Mouse (Mus musculus): ENCODE data around the gene Bcl11a.

Gene Bcl11a

DNA sequence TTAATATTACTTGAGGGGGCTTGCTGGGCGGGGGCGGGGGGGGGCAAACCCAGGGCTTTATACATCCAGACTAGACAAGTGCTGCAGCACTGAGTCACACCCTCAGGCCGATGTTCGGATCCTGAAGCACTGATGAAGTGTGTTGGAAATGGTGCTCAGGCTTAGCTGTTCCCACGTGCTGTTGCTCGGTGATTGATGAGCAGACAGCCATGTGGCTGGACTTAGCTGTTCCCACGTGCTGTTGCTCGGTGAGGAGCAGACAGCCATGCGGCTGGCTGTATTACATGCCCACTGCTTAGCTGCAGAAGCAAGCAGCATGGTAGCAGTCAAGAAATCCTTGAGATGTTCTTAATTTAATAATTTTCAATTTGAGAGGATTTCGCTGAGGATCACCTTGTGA lies 75.2 kb downstream of the Bcl11a start:
- DNase-seq (ENCODE audit: low read depth, low spot score): no peak

DNA sequence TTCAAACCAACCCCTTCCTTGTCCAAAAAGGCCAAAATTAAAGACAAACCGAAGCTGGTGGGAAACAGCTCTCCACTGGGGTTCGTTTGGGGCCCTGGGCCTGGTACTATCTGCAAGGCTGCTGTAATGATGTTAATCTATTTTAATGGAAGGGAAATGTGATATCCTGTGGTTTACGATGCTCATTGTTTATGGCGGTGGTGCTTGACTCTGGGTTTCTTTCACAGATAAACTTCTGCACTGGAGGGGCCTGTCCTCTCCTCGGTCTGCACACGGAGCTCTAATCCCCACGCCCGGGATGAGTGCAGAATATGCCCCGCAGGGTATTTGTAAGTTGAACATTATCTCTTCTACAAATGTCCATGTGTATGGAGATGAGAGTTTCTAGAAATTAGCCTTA lies 80.2 kb downstream of the Bcl11a start:
- DNase-seq (ENCODE audit: low read depth, low spot score): no peak

DNA sequence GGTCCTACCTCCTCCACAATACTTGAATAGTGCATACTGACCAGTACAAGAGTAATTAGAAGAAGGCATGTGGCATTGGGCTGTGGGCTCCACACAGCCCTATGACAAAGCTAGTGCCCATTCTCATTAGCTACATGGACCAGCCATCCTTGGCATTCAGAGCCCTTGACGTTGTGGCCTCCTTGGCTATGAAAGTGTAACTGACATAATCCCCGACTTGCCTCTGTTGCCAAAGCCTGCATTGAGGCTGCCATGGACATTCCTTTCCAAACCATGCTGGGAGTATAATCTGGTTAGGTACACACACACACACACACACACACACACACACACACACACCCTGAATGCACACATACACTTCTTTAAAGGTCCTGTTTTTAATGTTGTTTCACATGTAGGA lies 81.8 kb downstream of the Bcl11a start:
- no peak for DNase-seq (ENCODE audit: low read depth, low spot score)

DNA sequence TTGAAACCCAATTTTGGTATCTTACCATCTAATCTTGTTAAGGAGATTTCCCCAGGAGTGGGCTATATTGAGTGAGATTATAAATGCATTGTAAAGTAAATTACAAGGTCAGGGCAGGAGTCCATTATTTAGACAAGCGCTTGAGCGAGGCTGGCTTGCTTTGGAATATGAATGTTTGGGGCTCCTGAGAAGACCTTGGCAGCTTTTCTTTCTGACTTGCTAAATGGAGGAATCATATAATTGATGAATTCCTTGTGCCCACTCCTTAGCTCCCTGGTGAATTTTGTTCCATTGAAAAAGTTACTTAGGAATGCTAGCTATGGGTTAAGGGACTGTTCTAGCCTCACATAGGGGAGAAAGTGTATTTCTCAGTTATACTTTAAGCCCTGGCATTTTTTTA lies 83.6 kb downstream of the Bcl11a start:
- DNase-seq (ENCODE audit: low read depth, low spot score): no peak

DNA sequence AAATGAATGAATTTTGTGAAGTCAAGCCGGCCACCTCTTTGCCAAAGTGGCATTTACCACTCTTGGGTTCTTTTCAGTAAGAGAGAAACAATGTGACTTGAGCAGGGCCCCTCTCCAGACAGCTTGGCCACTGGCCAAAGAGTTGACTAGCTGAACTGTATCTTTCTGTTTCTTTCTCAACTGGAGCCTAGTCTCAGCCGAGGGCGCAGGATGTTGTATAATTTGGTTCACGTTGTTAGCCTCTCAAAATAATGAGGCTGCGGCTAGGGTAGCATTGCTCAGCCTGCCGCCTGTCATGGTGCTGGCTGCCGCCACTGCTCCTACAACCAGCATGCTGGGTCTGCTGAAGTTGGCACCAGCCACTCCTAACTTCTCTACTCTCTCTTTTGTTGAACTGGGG lies 84.2 kb downstream of the Bcl11a start:
- DNase-seq (ENCODE audit: low read depth, low spot score): no peak

DNA sequence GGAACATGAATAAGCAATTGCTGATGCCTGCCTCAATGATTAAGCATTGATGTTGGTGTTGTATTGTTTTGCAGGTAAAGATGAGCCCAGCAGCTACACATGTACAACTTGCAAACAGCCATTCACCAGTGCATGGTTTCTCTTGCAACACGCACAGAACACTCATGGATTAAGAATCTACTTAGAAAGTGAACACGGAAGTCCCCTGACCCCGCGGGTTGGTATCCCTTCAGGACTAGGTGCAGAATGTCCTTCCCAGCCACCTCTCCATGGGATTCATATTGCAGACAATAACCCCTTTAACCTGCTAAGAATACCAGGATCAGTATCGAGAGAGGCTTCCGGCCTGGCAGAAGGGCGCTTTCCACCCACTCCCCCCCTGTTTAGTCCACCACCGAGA lies 85.2 kb downstream of the Bcl11a start:
- DNase-seq (ENCODE audit: low read depth, low spot score): no peak

DNA sequence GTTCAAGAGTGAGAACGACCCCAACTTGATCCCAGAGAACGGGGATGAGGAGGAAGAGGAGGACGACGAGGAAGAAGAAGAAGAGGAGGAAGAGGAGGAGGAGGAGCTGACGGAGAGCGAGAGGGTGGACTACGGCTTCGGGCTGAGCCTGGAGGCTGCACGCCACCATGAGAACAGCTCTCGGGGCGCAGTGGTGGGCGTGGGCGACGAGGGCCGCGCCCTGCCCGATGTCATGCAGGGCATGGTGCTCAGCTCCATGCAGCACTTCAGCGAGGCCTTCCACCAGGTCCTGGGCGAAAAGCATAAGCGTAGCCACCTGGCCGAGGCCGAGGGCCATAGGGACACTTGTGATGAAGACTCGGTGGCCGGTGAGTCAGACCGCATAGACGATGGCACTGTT lies 86.2 kb downstream of the Bcl11a start:
- DNase-seq (ENCODE audit: low read depth, low spot score): no peak

DNA sequence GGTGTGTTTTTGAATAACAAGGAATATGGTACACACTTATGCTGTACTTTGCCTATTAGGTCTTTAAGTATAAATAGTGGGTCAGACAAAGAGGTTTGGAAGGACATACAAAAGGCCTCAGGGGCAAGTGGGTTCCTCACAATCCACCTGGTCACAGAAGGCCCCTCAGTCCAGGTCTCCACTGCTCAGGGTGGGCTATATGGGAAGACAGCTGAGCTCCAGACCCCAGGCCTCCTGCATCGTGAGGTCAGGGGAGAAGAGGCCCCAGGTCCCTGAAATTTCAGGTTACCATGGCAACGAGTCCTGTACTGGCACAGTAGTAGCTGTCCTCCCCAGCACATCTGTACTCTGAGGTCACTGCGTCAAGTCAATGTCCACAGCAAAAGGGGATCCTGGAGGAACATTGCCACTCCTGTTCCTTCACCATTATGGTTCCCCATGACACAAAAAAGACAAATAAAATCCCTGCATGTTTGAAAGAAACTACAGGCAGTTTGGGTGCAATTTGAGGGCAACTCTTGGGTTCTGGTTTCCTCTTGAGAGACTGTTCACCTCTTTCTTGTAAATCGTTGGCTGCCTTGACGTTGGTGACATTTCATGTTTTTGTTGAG lies 93.9 kb downstream of the Bcl11a start:
- no peak for DNase-seq (ENCODE audit: low read depth, low spot score)

DNA sequence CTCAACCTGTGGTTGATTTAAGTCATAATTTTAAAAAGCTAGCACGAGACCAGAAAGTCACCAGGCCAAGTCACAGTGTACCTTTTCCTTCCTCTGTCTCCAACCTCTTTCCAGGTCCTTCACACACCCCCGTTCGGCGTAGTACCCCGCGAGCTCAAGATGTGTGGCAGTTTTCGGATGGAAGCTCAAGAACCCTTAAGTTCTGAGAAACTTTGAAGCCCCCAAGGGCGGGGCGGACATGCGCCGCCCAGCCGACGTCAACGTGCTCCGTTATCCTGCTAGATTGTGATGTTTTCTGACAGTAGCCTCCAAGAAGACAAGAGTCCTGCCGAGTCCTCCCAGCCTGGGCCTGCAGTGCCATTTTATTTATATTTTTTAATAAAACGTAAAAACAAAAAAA lies 94.7 kb downstream of the Bcl11a start:
- DNase-seq (ENCODE audit: low read depth, low spot score): no peak

DNA sequence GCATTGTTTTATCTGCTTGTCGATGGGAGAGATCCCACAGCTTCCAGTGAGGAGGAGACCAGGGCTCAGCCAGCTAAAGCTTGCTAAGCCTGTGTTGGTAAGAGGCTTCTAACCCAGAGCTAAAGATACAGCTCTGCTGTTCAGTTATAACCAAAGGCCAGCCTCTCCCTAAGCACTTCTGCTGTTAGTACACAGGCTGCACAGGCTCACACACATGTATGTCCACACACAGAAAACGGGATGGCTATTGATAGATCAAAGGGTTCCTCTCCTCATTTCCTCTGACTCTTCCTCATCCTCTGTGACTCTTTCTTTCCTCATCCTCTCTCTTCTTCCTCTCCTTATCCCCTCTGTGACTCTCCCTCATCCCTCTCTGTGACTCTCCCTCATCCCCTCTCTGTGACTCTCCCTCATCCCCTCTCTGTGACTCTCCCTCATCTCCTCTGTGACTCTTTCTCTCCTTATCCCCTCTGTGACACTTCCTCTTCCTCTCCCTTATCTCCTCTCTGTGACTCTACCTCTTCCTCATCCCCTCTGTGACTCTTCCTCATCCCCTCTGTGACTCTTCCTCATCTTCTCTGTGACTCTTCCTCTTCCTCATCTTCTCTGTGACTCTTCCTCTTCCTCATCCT lies 96.4 kb downstream of the Bcl11a start:
- DNase-seq (ENCODE audit: low read depth, low spot score): no peak

DNA sequence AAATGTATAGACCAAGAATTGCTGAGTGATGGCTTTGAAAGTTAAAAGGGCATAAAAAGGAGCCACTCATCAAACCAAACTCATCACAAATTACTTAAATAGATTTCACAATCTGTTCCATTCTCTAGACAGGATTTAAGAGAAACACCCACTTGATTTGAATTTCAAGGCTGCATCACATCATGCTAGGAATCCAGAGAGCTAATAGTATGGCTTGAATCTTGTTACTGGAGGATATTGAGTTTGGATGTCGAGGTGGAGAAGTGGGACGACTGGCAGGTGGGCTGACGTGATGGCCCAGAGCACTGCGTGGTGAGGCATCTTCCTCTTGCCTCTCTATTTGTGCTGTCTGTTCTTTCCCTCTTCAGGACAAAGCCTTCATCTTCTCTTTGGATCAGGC lies 99.6 kb downstream of the Bcl11a start:
- no peak for DNase-seq (ENCODE audit: low read depth, low spot score)

DNA sequence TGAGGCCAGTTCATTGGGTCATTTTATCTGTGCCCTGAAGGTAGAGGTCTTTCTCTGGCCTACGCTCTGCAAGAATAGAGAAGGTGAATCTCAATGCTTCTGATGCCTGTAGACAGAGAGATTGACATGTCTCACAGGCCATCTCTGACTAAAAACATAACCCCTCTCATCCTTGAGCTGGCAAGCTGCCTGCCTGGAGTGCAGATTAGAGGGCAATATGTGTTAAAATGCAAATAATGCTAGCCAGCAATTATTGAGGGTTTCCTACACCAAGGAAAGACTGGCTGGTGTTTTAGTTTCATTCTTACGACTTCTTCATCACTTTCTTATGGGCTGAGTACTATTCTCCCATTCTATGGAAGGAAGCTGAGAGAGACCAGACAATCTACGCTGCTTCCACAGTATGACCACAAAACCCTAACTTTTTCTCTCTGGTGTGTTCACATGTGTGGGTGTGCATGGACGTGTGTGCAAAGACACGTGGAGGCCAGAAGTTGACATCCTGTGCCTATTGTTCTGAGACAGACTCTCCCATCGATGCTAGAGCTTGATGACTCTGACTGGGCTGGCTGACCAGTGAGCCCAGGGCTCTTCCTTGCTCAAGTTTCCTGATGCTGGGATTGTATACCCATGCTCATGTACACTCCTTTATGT lies 101.1 kb downstream of the Bcl11a start:
- DNase-seq (ENCODE audit: low read depth, low spot score): no peak

DNA sequence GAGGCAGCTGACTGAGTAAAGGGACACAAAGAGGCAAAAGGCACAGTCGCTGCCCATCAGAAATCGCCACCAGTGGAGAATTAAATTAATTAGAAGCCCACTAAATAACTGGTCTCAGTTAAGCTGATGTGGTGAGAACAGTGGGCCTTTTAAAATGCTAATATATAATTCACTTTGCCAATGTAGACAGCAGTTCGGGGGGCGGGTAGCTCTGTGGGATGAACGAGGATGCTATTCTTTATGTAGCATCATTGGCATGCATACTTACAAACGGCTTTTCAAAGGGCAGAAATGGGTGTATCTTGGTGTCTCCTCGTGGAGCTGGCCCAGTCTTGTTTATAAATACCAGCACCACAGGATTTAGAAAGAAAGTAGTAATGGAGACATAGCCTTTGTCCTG lies 102.2 kb downstream of the Bcl11a start:
- DNase-seq (ENCODE audit: low read depth, low spot score): no peak

DNA sequence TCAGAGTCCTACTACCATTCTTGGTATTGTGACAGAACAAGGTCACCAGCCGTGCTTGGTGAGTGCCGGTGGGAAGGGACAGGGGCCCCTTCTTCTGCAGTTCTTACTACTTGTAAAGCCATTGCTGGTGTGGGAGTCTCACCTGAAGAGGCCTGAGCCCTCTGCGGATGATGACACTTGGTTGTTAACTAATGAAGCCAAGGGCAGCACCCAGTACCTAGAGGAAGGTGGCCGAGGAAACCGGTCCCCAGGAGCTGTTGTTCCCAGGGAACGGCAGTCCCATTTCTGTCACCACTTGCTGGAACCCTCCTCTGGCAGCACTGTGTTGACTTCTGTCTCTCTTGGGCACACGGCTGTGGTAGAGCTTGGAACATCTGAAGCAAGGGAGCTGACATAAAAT lies 105.6 kb downstream of the Bcl11a start:
- DNase-seq (ENCODE audit: low read depth, low spot score): no peak

DNA sequence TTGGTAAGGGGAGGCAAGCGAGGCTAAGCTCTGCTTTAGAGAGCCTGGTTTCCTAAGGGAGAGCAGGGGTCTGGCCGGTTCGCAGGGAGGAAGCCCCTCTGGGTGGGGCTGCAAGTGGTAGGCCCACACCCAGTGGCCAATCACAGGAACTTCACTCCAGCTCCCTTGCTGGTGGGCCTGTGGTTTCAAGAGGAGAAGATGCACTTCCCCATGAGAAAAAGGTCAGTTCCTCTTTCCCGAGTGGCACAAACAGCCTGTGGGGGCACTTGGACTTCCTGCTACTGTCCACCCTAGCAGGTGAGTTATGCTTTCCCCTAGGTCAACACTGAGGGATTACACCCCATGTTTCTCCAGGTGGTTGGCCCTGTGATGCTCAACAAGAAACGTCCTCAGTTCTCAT lies 107.1 kb downstream of the Bcl11a start:
- no peak for DNase-seq (ENCODE audit: low read depth, low spot score)

DNA sequence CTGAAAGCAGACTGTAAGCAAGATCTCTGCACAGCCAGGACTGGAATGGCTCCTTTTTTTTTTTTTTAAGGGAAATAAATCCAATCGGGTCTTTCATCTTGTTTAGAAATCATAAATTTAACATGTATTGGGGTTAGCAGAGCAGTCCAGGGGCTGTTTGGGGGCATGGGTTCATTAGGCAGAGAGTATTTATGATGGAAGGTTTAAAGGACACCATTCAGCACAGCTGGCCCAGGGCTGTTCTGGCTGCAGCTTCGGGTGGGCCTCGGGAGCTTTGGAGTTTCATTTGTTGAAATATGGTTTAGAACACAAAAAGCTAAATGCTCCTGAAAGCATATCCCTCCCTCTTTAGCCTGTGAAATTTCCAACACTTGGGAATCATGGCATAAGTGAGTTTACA lies 112.6 kb downstream of the Bcl11a start:
- no peak for DNase-seq (ENCODE audit: low read depth, low spot score)

DNA sequence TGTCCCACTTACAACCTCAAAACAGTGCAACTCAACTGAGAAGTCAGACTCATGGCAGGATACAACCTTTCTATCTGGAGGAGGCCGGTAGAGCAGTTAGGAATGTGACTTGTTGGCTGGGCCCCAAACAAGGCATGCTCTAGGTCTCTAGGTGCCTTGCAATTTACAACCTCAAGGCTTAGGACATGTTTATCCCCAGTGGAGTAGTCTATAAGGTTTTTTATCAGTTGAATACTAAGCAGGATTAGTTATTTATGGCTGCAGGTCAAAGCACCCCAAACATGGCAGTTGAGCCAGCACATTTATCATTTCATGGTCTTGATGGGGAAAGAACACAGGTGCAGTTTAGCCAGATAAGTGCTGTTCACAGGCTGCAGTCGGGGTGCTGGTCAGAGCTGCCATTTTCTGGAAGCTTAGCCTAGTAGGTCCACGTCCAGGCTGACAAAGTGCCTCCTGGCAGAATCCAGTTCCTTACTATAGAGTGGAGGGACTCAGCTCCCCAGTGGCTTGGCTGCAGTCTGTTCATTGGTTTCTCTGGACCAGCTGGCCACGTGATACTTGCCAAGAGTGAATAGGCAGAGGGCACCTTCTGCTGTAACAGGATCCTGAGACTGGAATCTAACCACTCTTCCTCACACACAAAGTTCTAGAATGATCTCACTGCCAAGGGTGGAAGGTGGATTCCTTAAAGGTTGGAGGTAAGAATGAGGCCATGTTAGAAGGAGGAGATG lies 118.8 kb downstream of the Bcl11a start:
- no peak for DNase-seq (ENCODE audit: low read depth, low spot score)

DNA sequence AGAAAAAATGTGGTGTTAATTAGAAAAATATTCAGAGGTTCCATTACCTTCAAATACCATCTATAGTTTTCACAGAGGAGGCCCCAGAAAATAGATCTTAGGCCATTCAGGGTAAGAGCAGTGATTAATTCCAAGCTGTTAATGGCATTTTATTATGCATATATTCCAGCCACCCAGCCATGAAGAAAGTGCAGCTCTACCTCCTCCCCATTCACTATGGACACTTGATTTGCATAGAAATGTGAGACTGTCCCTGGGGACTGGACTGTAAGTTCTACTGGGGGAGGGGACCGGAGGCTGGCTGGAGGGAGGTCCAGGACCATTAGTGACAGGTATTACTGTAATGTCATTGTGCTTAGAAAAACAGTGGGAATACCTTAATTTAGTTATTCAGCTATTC lies 119.6 kb downstream of the Bcl11a start:
- no peak for DNase-seq (ENCODE audit: low read depth, low spot score)

DNA sequence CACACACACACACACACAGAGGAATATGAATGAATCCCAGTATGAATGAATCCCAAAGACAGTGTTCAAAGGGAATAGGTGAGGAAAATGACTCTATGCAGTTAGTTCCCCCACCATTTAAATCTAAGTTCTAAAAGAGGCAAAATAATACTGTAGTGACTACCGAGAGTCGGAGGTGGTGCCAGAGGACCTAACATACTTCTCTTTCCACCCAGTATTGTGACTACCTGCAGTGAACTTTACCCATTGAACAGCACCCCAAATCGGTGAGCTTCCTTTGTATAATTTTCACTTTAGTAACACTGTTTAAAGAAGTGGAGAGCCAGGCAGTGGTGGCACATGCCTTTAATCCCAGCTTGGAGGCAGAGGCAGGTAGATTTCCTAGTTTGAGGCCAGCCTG lies 121.7 kb downstream of the Bcl11a start:
- no peak for DNase-seq (ENCODE audit: low read depth, low spot score)

DNA sequence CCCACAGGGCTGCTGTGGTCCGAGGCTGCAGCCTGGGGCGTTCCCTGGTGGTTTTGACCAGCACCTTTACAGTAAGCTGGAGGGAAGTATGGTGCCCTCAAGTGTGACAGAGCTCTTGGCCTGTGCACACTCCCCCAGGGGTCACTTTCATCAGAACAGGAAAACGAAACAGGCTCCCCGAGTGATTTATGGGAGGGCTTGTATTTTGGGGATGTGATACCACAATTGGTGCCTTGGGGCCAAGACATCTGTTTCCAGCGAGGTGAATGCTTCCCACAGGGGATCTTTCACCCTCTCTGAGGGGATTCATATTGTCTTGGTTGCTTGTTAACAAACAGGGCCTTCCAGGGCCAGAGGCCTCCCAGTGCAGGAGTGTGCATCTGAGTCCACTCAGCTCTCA lies 122.5 kb downstream of the Bcl11a start:
- no peak for DNase-seq (ENCODE audit: low read depth, low spot score)

DNA sequence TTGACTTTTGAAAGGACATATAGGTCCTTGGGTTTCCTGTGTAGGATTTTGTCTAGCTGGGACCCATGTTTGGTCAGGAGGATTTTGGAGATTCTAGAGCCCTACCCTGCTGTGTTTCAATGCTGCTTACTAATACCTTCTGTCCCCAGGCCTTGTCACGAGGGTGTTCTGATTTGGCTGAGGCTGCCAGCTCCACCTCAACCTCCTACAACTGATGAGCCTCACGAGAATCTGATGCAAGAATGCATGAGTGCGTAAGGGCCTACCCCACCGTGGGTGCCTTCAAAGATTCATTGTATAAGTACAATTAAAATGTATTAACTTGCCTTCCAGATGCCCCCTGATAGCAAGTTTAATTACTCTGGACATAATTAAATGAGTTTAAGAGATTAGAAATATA lies 123.4 kb downstream of the Bcl11a start:
- DNase-seq (ENCODE audit: low read depth, low spot score): no peak

DNA sequence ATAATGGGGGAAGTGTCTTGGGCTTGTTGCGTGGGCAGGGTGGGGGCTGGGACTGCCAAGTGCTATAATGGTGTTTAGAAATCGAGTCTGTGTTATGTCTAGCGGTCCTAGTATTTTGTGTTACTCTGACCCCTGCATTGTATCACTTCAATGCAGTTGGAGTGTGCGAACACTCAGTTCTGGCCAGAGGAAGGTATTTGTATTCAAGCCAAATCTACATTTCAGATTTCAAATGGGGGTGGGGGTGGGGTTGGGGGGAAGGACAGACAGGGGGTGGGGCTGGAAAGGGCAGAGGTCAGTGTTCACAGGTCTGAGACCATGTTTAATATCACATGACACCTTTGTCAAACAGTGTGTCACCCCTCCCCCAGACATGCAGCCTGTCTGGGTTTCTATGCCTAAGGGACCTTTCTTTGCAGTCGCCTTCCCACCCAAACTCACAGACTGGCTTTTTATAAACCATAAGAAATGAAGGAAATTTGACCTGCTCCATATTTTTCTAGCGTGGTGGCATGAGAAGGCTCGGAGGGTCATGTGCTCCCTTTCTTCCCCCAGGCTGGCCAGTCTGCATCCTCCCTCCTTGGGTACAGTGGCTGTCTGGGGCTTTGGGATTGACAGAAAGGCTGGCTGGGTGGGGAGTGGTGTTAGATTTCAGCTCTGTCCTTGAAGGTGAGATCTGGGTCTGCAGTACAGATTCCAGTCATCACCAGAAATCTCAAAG lies 124.9 kb downstream of the Bcl11a start:
- no peak for DNase-seq (ENCODE audit: low read depth, low spot score)
